Mouse (Mus musculus) adrenal gland, postnatal 25 days (tissue): ENCODE data around the gene Myh2. TPM values are rescaled to one million over a fixed set of nuclear protein-coding genes. Genes with fewer than 3 reads are reported as not detected.

Experiments
- DNase-seq: peaks from one replicate; pipeline ENCODE4 v3.0.0; 2021; ENCODE audit warnings: mixed read lengths
- total RNA-seq: library from RNA; stranded (reverse); gene quantifications from 2 replicates; pipeline ENCODE4 v1.2.3, GENCODE M21; 2021

Gene Myh2
- total RNA-seq, 1 experiment from 2014 or later = not detected

DNA sequence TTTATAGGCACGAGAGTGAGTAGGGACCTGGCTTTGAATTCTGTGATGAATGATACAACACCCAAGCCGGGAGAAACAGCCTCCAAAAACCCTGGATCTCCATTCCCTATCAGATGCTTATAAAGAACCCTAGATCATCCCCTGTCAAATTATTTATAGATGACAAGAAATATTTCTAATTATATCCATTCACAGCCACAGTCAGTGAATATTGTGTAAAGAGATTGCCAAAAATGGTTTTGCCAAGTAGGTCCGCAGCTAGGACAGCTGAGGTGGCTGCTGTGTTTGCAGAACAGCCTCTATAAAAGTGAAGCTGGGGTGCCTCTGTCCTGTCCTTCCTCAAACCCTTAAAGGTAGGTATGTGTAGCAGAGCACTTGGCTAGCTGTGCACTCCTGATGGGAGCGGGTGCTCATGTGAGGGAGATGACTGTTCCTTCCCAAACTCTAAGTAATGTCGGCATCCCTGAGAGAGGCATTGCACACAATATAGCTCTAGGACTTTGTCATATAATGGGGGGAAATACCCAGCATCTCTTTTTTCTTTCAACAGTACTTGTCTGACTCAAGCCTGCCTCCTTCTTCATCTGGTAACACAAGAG lies 66.8 kb downstream of the Myh2 start, which contains the start of gene Myh4:
Gene Myh4 (plus strand): TSS at position 549 of the 599 bp plus-strand sequence.
- DNase-seq = no peak

DNA sequence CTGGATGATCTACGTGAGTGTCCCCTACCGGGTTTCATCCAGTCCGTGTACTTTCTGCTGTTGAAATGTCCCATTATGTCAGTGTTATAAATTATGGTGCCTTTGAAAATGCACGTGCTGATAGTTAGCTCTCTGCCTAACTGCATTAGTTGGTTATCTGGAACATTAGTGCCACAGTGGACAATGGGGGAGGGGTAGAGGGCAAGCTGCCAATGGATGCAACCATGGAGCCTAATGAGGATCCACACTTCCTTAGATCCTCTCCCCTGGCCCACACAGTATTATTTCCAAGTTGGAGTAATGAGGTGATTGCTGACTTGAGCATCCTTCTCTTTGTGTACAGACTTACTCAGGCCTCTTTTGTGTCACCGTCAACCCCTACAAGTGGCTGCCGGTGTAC lies 70.2 kb downstream of the Myh2 start:
- DNase-seq = no peak

Other genes with a start within 250 kb of the Myh2 start
- gene Tmem238l, start 214.4 kb upstream of the Myh2 start, total RNA-seq = not detected in 2 replicates
- 6.8 and 7.0 TPM in 2 replicates for gene Tmem220, start 145.9 kb upstream of the Myh2 start, total RNA-seq
- 26.2 and 27.3 TPM in 2 replicates for gene Adprm, start 118.4 kb upstream of the Myh2 start, total RNA-seq
- 19.9 and 21.0 TPM in 2 replicates for gene Sco1, start 118.4 kb upstream of the Myh2 start, total RNA-seq
- gene Myh3, start 92.7 kb upstream of the Myh2 start, total RNA-seq = not detected in 2 replicates
- 0.12 TPM in 1 of 2 replicates, not detected in the other for gene Myh1, start 29.0 kb downstream of the Myh2 start, total RNA-seq
- 0.33 TPM in 1 of 2 replicates, not detected in the other for gene Myh4, start 67.0 kb downstream of the Myh2 start, total RNA-seq
- not detected in 2 replicates for gene Myh8, start 106.1 kb downstream of the Myh2 start, total RNA-seq
- not detected in 2 replicates for gene Myh13, start 150.6 kb downstream of the Myh2 start, total RNA-seq